Mouse (Mus musculus) lung, postnatal 14 days (tissue): Measurements from ENCODE around the gene Mrpl58.
"Not testable (repeated sequence)": the region's sequence is repeated elsewhere in the genome, so short reads cannot be mapped to it uniquely, and the experiment has no call there.

Experiments used
- DNase-seq: peaks from one replicate; pipeline ENCODE4 v3.0.0; 2021

The Mrpl58 gene

GRCm38 (mm10) chr11:115429307-115429706, 25.8 kb downstream of the Mrpl58 start:
- no peak for DNase-seq

GRCm38 (mm10) chr11:115430561-115430960, 27.0 kb downstream of the Mrpl58 start:
- DNase-seq: no peak

DNA sequence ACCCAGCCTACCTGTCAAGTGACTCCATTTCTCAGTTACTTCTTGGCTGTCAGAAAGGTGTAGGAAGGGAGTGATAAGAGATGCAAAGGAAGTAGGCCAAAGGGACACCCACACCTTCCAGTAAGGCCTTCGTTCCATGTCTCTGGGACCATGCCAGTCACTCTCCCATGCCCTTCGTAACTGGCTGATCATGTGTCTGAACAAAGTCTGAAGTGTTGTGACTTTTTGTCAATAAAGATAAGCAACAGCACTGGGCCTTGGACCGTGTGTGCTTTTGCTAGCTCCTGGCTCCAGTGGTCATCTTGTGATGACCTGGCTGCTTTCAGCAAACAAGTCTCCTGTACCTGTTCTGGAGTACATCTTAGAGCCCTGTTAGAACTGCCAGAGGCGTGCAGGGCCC, 29.3 kb downstream of the Mrpl58 start:
- no peak for DNase-seq

GRCm38 (mm10) chr11:115433342-115433741, 29.8 kb downstream of the Mrpl58 start:
- no peak for DNase-seq

- no peak for DNase-seq
Measured at GRCm38 (mm10) chr11:115435596-115436337, 32.2 kb downstream of the Mrpl58 start.

- DNase-seq: no peak
Measured at GRCm38 (mm10) chr11:115437571-115438122, 34.1 kb downstream of the Mrpl58 start.

GRCm38 (mm10) chr11:115439326-115439725, 35.8 kb downstream of the Mrpl58 start:
- DNase-seq: no peak

DNA sequence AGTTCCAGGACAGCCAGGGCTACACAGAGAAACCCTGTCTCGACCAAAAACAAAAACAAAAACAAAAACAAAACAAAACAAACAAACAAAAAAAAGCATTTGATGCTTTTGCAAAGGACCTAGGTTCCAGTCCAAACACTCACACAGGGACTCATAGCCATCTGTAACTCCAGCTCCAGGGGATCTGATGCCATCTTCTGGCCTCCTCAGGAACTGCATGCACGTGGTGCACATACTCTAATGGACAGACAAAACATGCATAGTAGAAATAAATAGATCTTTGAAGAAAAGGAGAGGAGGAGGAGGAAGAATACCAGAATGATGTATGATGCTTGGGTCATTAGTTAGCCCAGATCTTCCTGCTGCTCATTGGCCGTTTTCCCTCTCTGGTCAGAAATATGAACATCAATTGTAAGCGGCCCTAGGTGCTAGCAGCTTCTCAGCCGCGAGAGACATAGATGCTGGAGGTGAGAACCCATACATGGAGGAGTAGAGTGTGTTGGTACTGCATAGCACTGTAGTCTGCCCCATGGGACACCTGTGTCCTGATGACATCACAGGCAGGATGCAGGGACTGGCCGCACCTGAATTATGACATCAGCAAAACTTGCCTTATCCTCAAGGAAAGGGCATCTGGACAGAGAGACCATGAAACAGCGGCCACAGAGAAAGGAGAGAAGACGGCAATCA, 36.5 kb downstream of the Mrpl58 start, which contains the start of gene Trim80:
Gene Trim80, plus strand, starts transcription at position 640 of the 690 bp plus-strand sequence.
- DNase-seq: no peak

DNA sequence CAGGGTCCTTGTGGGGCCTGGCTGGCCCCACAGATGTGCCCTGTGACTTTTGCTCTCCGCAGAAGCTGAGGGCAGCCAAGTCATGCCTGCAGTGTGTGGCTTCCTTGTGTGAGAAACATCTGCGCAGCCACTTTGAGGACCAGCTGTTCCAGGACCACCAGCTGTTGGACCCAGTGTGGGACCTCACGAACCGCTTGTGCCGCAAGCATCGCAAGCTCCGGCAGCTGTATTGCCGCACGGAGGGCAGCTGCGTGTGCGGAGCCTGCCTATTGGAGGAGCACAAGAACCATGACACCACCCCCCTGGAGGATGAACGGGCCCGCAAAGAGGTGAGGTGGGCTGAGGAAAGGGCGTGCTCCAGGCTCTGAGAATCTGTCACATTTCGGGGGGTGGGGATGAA, 37.9 kb downstream of the Mrpl58 start:
- DNase-seq: no peak

- no peak for DNase-seq
Measured at GRCm38 (mm10) chr11:115446906-115447305, 43.4 kb downstream of the Mrpl58 start.

DNA sequence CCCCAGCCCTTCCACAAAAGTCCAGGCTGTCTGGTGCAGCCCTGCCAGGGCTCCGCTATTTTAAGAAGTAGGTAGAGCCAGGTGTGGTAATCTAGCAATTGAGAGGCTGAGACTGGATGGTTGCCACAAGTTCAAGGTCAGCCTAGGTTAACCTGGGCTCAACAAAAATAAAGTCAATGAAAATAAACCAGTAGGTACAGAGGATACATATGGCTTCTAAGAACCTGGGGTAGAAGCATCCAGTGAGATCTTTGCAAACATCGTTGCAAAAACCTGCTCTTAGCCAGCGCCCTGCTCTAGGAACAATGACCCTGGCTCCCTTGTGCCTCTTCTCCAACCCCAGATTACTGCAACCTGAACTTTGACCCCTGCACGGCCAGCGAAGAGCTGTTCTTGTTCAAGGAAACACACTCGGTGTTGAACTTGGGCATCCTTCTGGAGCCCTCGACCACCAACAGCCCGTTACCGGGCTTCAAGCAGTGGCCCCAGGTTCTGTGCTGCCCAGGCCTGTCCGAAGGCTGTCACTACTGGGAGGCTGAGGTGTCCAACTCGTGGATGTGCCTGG, 43.9 kb downstream of the Mrpl58 start:
- DNase-seq: no peak

DNA sequence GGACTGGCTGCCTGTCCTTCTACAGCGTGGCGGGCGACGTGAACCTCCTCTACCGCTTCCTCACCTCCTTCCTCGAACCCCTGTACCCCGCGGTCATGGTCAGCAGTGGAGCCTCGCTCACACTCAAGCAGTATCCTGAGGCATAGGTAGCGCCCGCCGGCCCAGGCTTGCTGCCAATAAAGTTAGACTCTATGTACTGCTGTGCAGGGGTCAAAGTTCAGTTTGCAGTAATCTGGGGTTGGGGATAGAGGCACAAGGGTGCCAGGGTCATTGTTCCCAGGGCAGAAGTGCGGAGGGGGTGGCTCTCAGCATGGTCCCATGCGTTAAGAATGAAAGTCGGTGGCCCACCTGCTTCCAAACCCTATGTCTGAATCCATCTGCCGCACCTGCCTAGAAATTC, 44.5 kb downstream of the Mrpl58 start:
- no peak for DNase-seq

DNA sequence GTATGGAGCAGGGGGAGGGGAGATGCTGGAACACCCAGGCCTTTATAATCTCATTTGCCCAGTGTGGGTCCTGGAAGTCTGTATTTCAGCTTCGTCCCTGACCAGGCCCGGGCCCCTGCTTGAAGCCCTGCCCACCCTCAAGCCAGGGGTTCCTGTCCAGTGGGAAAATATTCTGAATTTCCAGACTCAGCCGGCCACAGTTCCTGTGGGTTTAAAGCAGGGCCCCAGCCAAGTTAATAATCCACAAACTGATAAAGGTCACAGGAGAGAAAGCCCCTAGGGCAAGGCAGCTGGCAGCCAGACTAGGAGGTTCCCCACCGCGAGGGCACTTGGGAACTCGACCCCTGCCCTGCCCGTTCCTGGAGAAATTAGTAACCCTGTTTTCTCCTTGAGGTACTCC, 45.4 kb downstream of the Mrpl58 start:
- DNase-seq: no peak

GRCm38 (mm10) chr11:115450176-115450575, 46.6 kb downstream of the Mrpl58 start:
- no peak for DNase-seq

- no peak for DNase-seq
Measured at GRCm38 (mm10) chr11:115451781-115452241, 48.3 kb downstream of the Mrpl58 start.

DNA sequence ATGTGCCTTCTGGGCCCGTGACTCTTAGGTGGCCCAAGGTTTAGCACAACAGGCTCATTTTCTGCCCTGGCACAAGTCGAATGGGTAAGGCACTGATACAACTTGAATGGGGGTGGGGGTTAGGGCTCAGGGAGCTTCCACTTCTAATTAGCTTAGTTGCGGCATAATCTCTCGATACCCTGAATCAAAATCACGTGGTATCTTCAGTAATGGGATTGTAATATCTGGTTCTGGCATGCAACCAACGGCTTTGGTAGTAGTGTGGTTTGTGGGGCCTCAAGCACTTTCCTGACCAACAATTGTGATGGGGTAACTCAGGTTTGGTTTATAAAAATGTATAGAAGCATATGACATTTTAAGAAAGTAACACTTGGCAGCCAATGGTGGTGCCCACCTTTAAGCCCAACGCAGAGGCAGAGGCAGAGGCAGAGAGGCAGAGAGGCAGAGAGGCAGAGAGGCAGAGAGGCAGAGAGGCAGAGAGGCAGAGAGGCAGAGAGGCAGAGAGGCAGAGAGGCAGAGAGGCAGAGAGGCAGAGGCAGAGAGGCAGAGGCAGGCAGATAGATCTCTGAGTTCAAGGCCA, 48.8 kb downstream of the Mrpl58 start:
- DNase-seq: no peak

DNA sequence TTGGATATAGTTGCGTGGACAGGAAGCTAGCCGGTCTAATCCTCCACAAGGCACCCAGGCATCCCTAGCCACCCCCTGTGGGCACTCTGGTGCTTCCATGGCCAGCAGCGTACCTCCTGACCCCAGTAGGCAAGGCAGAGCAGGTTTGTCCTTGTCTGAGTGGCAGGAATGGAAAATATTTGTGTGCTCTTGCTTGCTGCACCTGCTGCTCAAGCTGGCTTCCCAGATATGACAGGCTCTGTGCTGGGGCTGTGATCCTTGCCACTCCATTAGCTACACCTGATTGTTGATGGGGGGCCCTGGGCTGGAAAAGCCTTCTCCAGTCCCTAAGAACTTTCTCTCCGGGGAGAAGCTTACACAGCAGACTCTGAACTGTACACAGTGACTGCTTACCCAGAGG, 49.8 kb downstream of the Mrpl58 start:
- no peak for DNase-seq

GRCm38 (mm10) chr11:115454822-115455221, 51.3 kb downstream of the Mrpl58 start:
- DNase-seq: not testable (repeated sequence)

GRCm38 (mm10) chr11:115455619-115456018, 52.1 kb downstream of the Mrpl58 start:
- no peak for DNase-seq

DNA sequence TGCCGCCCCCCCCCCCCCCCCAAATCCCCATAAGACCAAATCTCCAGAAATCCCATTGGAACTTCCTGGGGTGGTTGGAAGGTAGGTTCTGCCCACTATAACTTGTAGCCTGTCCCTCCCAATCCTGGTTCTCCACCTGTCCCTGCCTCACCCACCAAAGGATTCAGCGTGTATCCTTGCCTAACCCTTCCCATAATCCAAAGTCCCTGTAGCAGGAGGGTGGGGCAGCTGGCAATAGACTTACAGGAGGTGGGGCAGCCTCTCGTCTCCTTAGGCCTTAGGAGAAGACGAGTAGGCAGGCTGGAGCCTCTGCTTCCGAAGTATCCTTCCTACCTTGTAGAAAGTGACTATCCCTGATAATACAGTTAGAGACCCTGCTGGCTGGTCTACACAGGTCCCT, 52.6 kb downstream of the Mrpl58 start:
- DNase-seq: no peak

- DNase-seq: no peak
Measured at GRCm38 (mm10) chr11:115457405-115457804, 53.9 kb downstream of the Mrpl58 start.

DNA sequence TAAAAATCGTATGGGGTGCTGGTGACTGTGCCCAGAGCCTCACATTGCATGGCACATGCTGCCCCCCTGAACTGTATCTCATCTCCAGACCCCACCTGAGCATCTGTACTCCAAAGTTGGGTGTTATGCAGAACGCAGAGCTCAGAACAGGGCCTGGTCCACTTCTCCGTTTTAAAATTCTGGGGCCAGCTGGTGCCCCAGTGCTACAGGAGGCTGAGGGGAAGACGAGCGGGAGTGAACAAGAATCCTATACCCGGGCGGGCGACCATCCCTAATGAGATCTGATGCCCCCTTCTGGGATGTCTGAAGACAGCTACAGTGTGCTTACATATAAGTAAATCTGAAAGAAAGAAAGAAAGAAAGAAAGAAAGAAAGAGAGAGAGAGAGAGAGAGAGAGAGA, 57.4 kb downstream of the Mrpl58 start:
- no peak for DNase-seq

- no peak for DNase-seq
Measured at GRCm38 (mm10) chr11:115461846-115462242, 58.3 kb downstream of the Mrpl58 start.
